8 mouse cellular contexts compared by ENCODE assay signal in genomic region chr4:150230460-150231407, GRCm38 (mm10). TPM values are rescaled to one million over a fixed set of nuclear protein-coding genes. Genes with fewer than 3 reads are reported as not detected.
DNase-seq lines count a peak whose midpoint lies in the region; ATAC-seq lines count a peak whose summit lies in the region.

No protein-coding gene starts in this region.

- DNase-seq in right cerebral cortex, adult 18-20 months = peak; percentile 83
- DNase-seq in right cerebral cortex, postnatal 4 days = no peak
- DNase-seq in lung, postnatal 10 days = no peak

- H3K27me3 ChIP-seq in forebrain, embryonic 12.5 days = peaks cover 15% of the 10 kb centered on the region; the same call in 1 of the 2 replicates
- no peaks in the 10 kb centered on the region for H3K27me3 ChIP-seq in forebrain, embryonic 15.5 days
- no peaks in the 10 kb centered on the region for H3K27me3 ChIP-seq in kidney, embryonic 14.5 days (ENCODE audit: control insufficient read depth, insufficient read depth, low read length)
- H3K27me3 ChIP-seq in neural tube, embryonic 14.5 days (ENCODE audit: control insufficient read depth, insufficient read depth, low read length) = no peaks in the 10 kb centered on the region

- ATAC-seq in forebrain, embryonic 12.5 days (ENCODE audit: low FRiP score) = no peak
- ATAC-seq in forebrain, embryonic 15.5 days (replicated peaks) = no peak
- no peak for ATAC-seq in kidney, embryonic 14.5 days (ENCODE audit: low FRiP score, low TSS enrichment)
- no peak for ATAC-seq in neural tube, embryonic 14.5 days (ENCODE audit: low read depth)
- no peak for ATAC-seq in cerebellum, adult (ENCODE audit: insufficient number of reproducible peaks, low FRiP score, low TSS enrichment)

- H3K4me1 ChIP-seq in forebrain, embryonic 12.5 days = peaks cover 47% of the 10 kb centered on the region
- peaks cover 32% of the 10 kb centered on the region for H3K4me1 ChIP-seq in forebrain, embryonic 15.5 days
- H3K4me1 ChIP-seq in kidney, embryonic 14.5 days (ENCODE audit: control insufficient read depth, insufficient read depth, low read length) = peaks cover 24% of the 10 kb centered on the region
- H3K4me1 ChIP-seq in neural tube, embryonic 14.5 days (ENCODE audit: control insufficient read depth, insufficient read depth, low read length) = peaks cover 10% of the 10 kb centered on the region

- peak overlapping the region; percentile 0; the same call in 1 of the 2 replicates for H3K4me2 ChIP-seq in forebrain, embryonic 12.5 days
- H3K4me2 ChIP-seq in forebrain, embryonic 15.5 days (replicated peaks) = no peak overlapping the region
- H3K4me2 ChIP-seq in kidney, embryonic 14.5 days (replicated peaks; ENCODE audit: low read depth, low read length) = no peak overlapping the region
- no peak overlapping the region for H3K4me2 ChIP-seq in neural tube, embryonic 14.5 days (ENCODE audit: low read depth, low read length)

- H3K9ac ChIP-seq in forebrain, embryonic 12.5 days = 0 out of 2 replicates have a peak overlapping the region, but pooled peaks have one; percentile 26
- H3K9ac ChIP-seq in forebrain, embryonic 15.5 days (replicated peaks) = no peak overlapping the region
- H3K9ac ChIP-seq in kidney, embryonic 14.5 days (ENCODE audit: low read depth, low read length) = no peak overlapping the region; the same call in 1 of the 2 replicates
- no peak overlapping the region for H3K9ac ChIP-seq in neural tube, embryonic 14.5 days (replicated peaks; ENCODE audit: low read depth, low read length)

- H3K36me3 ChIP-seq in forebrain, embryonic 12.5 days (replicated peaks) = no peaks in the 10 kb centered on the region
- H3K36me3 ChIP-seq in forebrain, embryonic 15.5 days = no peaks in the 10 kb centered on the region
- no peaks in the 10 kb centered on the region for H3K36me3 ChIP-seq in kidney, embryonic 14.5 days (ENCODE audit: control insufficient read depth, insufficient read depth, low read length)
- H3K36me3 ChIP-seq in neural tube, embryonic 14.5 days (ENCODE audit: control insufficient read depth, insufficient read depth, low read length) = no peaks in the 10 kb centered on the region

- H3K4me3 ChIP-seq in forebrain, embryonic 12.5 days (replicated peaks) = no peak overlapping the region
- no peak overlapping the region for H3K4me3 ChIP-seq in forebrain, embryonic 15.5 days
- H3K4me3 ChIP-seq in kidney, embryonic 14.5 days (ENCODE audit: low read length) = no peak overlapping the region
- no peak overlapping the region for H3K4me3 ChIP-seq in neural tube, embryonic 14.5 days (ENCODE audit: low read depth, low read length)

- WGBS in forebrain, embryonic 12.5 days = 7% methylated on average over 21 of the region's 21 CpGs
- WGBS in forebrain, embryonic 15.5 days = 14% methylated on average over 21 of the region's 21 CpGs
- 7% methylated on average over 21 of the region's 21 CpGs for WGBS in kidney, embryonic 14.5 days
- 4% methylated on average over 21 of the region's 21 CpGs for WGBS in neural tube, embryonic 14.5 days

- H3K9me3 ChIP-seq in forebrain, embryonic 12.5 days = no peaks in the 10 kb centered on the region
- H3K9me3 ChIP-seq in forebrain, embryonic 15.5 days = no peaks in the 10 kb centered on the region
- no peaks in the 10 kb centered on the region for H3K9me3 ChIP-seq in kidney, embryonic 14.5 days (ENCODE audit: control insufficient read depth, low read length)
- H3K9me3 ChIP-seq in neural tube, embryonic 14.5 days (ENCODE audit: control insufficient read depth, low read length) = no peaks in the 10 kb centered on the region

- no peak overlapping the region for H3K27ac ChIP-seq in forebrain, embryonic 12.5 days
- H3K27ac ChIP-seq in forebrain, embryonic 15.5 days (replicated peaks) = no peak overlapping the region
- peak overlapping the region; percentile 10; the same call in 1 of the 2 replicates for H3K27ac ChIP-seq in kidney, embryonic 14.5 days (ENCODE audit: low read depth, low read length)
- 0 out of 2 replicates have a peak overlapping the region, but pooled peaks have one; percentile 5 for H3K27ac ChIP-seq in neural tube, embryonic 14.5 days (ENCODE audit: low read depth, low read length)

RNA-seq across cellular contexts. Expression of gene Eno1, which starts 5.8 kb away (rescaled TPM):
- 1,282 and 1,334 TPM in 2 replicates for polyA plus RNA-seq in forebrain, embryonic 12.5 days (2016; fragmentation: Nextera tagmentation; extraction: Ambion mirVana)
- polyA plus RNA-seq in forebrain, embryonic 15.5 days (2015; fragmentation: Nextera tagmentation; extraction: Ambion mirVana) = 953 and 957 TPM in 2 replicates
- 1,584 and 1,728 TPM in 2 replicates for polyA plus RNA-seq in kidney, embryonic 14.5 days (2014; fragmentation: Nextera tagmentation; extraction: Ambion mirVana)
- 974 and 1,050 TPM in 2 replicates for polyA plus RNA-seq in neural tube, embryonic 14.5 days (2014; fragmentation: Nextera tagmentation; extraction: Ambion mirVana)

RNA-seq across cellular contexts. Expression of gene Car6, which starts 29.6 kb away (rescaled TPM):
- not detected in 2 replicates for polyA plus RNA-seq in forebrain, embryonic 12.5 days (2016; fragmentation: Nextera tagmentation; extraction: Ambion mirVana)
- not detected in 2 replicates for polyA plus RNA-seq in forebrain, embryonic 15.5 days (2015; fragmentation: Nextera tagmentation; extraction: Ambion mirVana)
- polyA plus RNA-seq in kidney, embryonic 14.5 days (2014; fragmentation: Nextera tagmentation; extraction: Ambion mirVana) = not detected in 2 replicates
- not detected in 2 replicates for polyA plus RNA-seq in neural tube, embryonic 14.5 days (2014; fragmentation: Nextera tagmentation; extraction: Ambion mirVana)

RNA-seq across cellular contexts. Expression of gene Rere, which starts 50.7 kb away (rescaled TPM):
- polyA plus RNA-seq in forebrain, embryonic 12.5 days (2016; fragmentation: Nextera tagmentation; extraction: Ambion mirVana) = 41.5 and 44.4 TPM in 2 replicates
- 26.6 and 32.0 TPM in 2 replicates for polyA plus RNA-seq in forebrain, embryonic 15.5 days (2015; fragmentation: Nextera tagmentation; extraction: Ambion mirVana)
- 31.2 and 49.9 TPM in 2 replicates for polyA plus RNA-seq in kidney, embryonic 14.5 days (2014; fragmentation: Nextera tagmentation; extraction: Ambion mirVana)
- polyA plus RNA-seq in neural tube, embryonic 14.5 days (2014; fragmentation: Nextera tagmentation; extraction: Ambion mirVana) = 50.5 and 50.7 TPM in 2 replicates

Comparison
In these comparisons a context has a peak if more than half of its experiments do, and no peak if none do; other contexts are left out.
1. H3K27ac ChIP-seq: peak in kidney, embryonic 14.5 days (single experiment) and neural tube, embryonic 14.5 days (single experiment); none in forebrain, embryonic 12.5 days (single experiment) and forebrain, embryonic 15.5 days (single experiment).